ENCODE assay signal across 14 mouse cellular contexts in the genomic region with DNA sequence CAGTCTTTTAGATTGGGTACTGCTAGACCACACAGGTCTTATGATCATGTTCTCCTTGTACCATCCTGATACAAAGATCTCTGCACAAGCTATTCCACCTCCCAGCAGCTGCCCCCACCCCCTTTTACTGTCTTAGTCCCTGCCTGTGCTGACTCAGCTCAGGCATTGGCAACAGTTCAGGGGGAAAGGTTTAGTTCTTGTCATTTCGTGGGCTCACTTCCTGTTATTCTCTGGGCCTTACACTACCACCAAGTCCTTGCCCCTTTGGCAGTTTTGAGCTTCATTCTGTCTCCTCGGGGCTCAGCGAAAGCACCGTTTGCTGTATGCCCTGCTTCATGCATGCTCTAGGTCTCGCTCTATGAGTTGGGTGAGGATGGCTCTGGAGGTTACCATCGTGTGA. TPM values are rescaled to one million over a fixed set of nuclear protein-coding genes. Genes with fewer than 3 reads are reported as not detected.
DNase-seq lines count a peak whose midpoint lies in the region; ATAC-seq and TF ChIP-seq lines count a peak whose summit lies in the region.
"Had no signal": no experiment of that assay in that cellular context is flagged by ENCODE, and none has a peak within 500 bp of the region (broad histone marks: within the 10 kb centered on the region; RNA-seq: fewer than 3 reads in every experiment).

No protein-coding gene starts in this region.

- H3K4me2 ChIP-seq in CH12.LX (ENCODE audit: insufficient read depth, low read depth, poor library complexity, severe bottlenecking): no peak overlapping the region
- H3K4me2 ChIP-seq: intestine, embryonic 15.5 days; limb, embryonic 15.5 days had no signal

- H3K27ac ChIP-seq in CH12.LX (ENCODE audit: insufficient read depth, low read depth): peak overlapping the region; percentile 63
- peak overlapping the region; percentile 92 for H3K27ac ChIP-seq in bone marrow macrophage, adult 2 months (ENCODE audit: insufficient read depth, low read depth, low read length)
- H3K27ac ChIP-seq: intestine, embryonic 15.5 days; limb, embryonic 15.5 days had no signal

- H3K79me2 ChIP-seq in CH12.LX (replicated peaks; ENCODE audit: control insufficient read depth, extremely low read depth, insufficient read depth, poor library complexity, severe bottlenecking): no peaks in the 10 kb centered on the region

- peak overlapping the region; percentile 12; the same call in 1 of the 2 replicates for H3K9ac ChIP-seq in CH12.LX (ENCODE audit: insufficient read depth, low read depth)
- H3K9ac ChIP-seq: intestine, embryonic 15.5 days; limb, embryonic 15.5 days had no signal

- ATAC-seq in megakaryocyte progenitor cell, adult 5-6 weeks (replicated peaks; ENCODE audit: poor library complexity): peak; percentile 94
- ATAC-seq: forebrain, embryonic 16.5 days; intestine, embryonic 15.5 days; lung, postnatal 0 days had no signal

- no peak overlapping the region for H3K4me3 ChIP-seq in CH12.LX (replicated peaks in 1 of 3; ENCODE audit: low read depth in 2 of 3, low read length in 2 of 3, poor library complexity in 1 of 3)
- H3K4me3 ChIP-seq in bone marrow macrophage, adult 2 months (ENCODE audit: insufficient read depth, low read length): no peak overlapping the region
- H3K4me3 ChIP-seq: intestine, embryonic 15.5 days; limb, embryonic 15.5 days had no signal

- no peak for TF ChIP-seq RAD21 in CH12.LX (IDR thresholded peaks at IDR 0.05; ENCODE audit: low read depth, low read length)

- TF ChIP-seq CTCF in CH12.LX (conservative IDR thresholded peaks at IDR 0.05 in 1 of 2, IDR thresholded peaks at IDR 0.05 in 1 of 2; ENCODE audit: low read depth in 2 of 2, low read length in 2 of 2): no peak
- no peak for TF ChIP-seq CTCF in bone marrow macrophage, adult 2 months (IDR thresholded peaks at IDR 0.05; ENCODE audit: low read depth, low read length)

- H3K4me1 ChIP-seq in CH12.LX (ENCODE audit: control insufficient read depth in 1 of 2, insufficient read depth in 2 of 2): peaks cover 19 to 59% of the 10 kb centered on the region in 2 experiments
- peaks cover 32% of the 10 kb centered on the region for H3K4me1 ChIP-seq in bone marrow macrophage, adult 2 months (ENCODE audit: control insufficient read depth, insufficient read depth, low read length)
- H3K4me1 ChIP-seq: intestine, embryonic 15.5 days; limb, embryonic 15.5 days had no signal

- TF ChIP-seq POLR2A in CH12.LX (IDR thresholded peaks at IDR 0.05; ENCODE audit: low read depth, low read length): peak; percentile 45; the same call in 1 of the 2 replicates
- TF ChIP-seq POLR2A in bone marrow macrophage, adult 2 months (IDR thresholded peaks at IDR 0.05; ENCODE audit: borderline replicate concordance, low read depth, low read length): no peak

- no peaks in the 10 kb centered on the region for H3K36me3 ChIP-seq in CH12.LX (replicated peaks in 1 of 2; ENCODE audit: control insufficient read depth in 1 of 2, insufficient read depth in 1 of 2, low read length in 1 of 2)
- H3K36me3 ChIP-seq: intestine, embryonic 15.5 days; limb, embryonic 15.5 days had no signal

- no peaks in the 10 kb centered on the region for H3K9me3 ChIP-seq in CH12.LX (replicated peaks; ENCODE audit: low read length)
- H3K9me3 ChIP-seq: intestine, embryonic 15.5 days; limb, embryonic 15.5 days had no signal

- H3K27me3 ChIP-seq in CH12.LX (replicated peaks): no peaks in the 10 kb centered on the region
- H3K27me3 ChIP-seq: intestine, embryonic 15.5 days; limb, embryonic 15.5 days had no signal

- peak; percentile 58 to 60 for DNase-seq in kidney, postnatal 25 days
- DNase-seq in kidney, postnatal 4 days: no peak
- peak; percentile 68 for DNase-seq in CH12.LX (ENCODE audit: extremely low read depth)
- DNase-seq in layer of hippocampus, postnatal 10 days (ENCODE audit: low spot score in 2 of 2): no peak
- DNase-seq in urinary bladder, adult 18-20 months (ENCODE audit: low spot score in 2 of 2): no peak
- no peak for DNase-seq in lung, postnatal 14 days
- DNase-seq: cerebellum, postnatal 25 days; heart, postnatal 10 days had no signal

- dilution Hi-C loops in CH12.LX (cut with MboI; ENCODE audit: extremely low pct_ligation_motif_present, extremely low pct_unique_long_range_greater_than_20kb, low sequenced_read_pairs): no loop called here

- peak; percentile 77 for TF ChIP-seq EP300 in CH12.LX (IDR thresholded peaks at IDR 0.05; ENCODE audit: low read length)

- in situ Hi-C loops in CH12.LX (cut with MboI; ENCODE audit: low pct_ligation_motif_present, low pct_unique_long_range_greater_than_20kb, low sequenced_read_pairs): loop anchor here (25.0 kb wide), 1 partner anchor 321 kb away; a partner anchor contains a TSS

TF ChIP-seq in CH12.LX, 34 proteins besides CTCF, POLR2A, EP300 and RAD21:
- TF ChIP-seq CHD2 (IDR thresholded peaks at IDR 0.05; ENCODE audit: low read length) (peak; percentile 59; the same call in 1 of the 2 replicates), JUN (IDR thresholded peaks at IDR 0.05; ENCODE audit: insufficient read depth, low read depth, low read length) (no peak), USF2 (conservative IDR thresholded peaks at IDR 0.05; ENCODE audit: low read depth, low read length) (no peak), MEF2A (IDR thresholded peaks at IDR 0.05; ENCODE audit: borderline replicate concordance, low read depth, low read length) (peak; percentile 55; the same call in 1 of the 2 replicates), MAX (IDR thresholded peaks at IDR 0.05; ENCODE audit: low read length) (peak; percentile 50; the same call in 1 of the 2 replicates), IRF4 (IDR thresholded peaks at IDR 0.05; ENCODE audit: low read depth, low read length) (peak; percentile 80), POLR2AphosphoS2 (IDR thresholded peaks at IDR 0.05; ENCODE audit: low read depth, low read length) (0 out of 2 replicates have a peak, but pooled peaks have one; percentile 32), ZKSCAN1 (IDR thresholded peaks at IDR 0.05; ENCODE audit: borderline replicate concordance, low read depth, low read length) (no peak), GABPA (IDR thresholded peaks at IDR 0.05; ENCODE audit: insufficient replicate concordance, low read depth, low read length) (no peak), MYC (IDR thresholded peaks at IDR 0.05; ENCODE audit: low read depth, low read length) (0 out of 2 replicates have a peak, but pooled peaks have one; percentile 34), E2F4 (IDR thresholded peaks at IDR 0.05; ENCODE audit: insufficient replicate concordance, low read depth, low read length) (no peak), BHLHE40 (IDR thresholded peaks at IDR 0.05; ENCODE audit: low read depth, low read length) (peak; percentile 36; the same call in 1 of the 2 replicates), ZNF384 (IDR thresholded peaks at IDR 0.05; ENCODE audit: low read depth, low read length) (no peak), JUND (conservative IDR thresholded peaks at IDR 0.05; ENCODE audit: low read depth, low read length) (0 out of 2 replicates have a peak, but pooled peaks have one; percentile 25), USF1 (IDR thresholded peaks at IDR 0.05; ENCODE audit: low read depth, low read length) (no peak), UBTF (IDR thresholded peaks at IDR 0.05; ENCODE audit: low read depth, low read length) (no peak), TBP (conservative IDR thresholded peaks at IDR 0.05; ENCODE audit: low read depth, low read length) (no peak), MXI1 (IDR thresholded peaks at IDR 0.05; ENCODE audit: low read depth, low read length) (0 out of 2 replicates have a peak, but pooled peaks have one; percentile 22), KAT2A (IDR thresholded peaks at IDR 0.05; ENCODE audit: insufficient replicate concordance, low read length) (no peak), MAFK (IDR thresholded peaks at IDR 0.05; ENCODE audit: insufficient replicate concordance, low read length) (peak; percentile 95), ZC3H11A (IDR thresholded peaks at IDR 0.05; ENCODE audit: low read depth, low read length) (no peak), HCFC1 (IDR thresholded peaks at IDR 0.05; ENCODE audit: low read depth, low read length) (peak; percentile 53), CHD1 (IDR thresholded peaks at IDR 0.05; ENCODE audit: low read depth, low read length) (no peak), SMC3 (IDR thresholded peaks at IDR 0.05; ENCODE audit: low read depth, low read length) (no peak), NRF1 (IDR thresholded peaks at IDR 0.05; ENCODE audit: low read depth, low read length) (no peak), NELFE (IDR thresholded peaks at IDR 0.05; ENCODE audit: low read depth, low read length) (no peak; the same call in 1 of the 2 replicates), RCOR1 (conservative IDR thresholded peaks at IDR 0.05; ENCODE audit: low read depth, low read length) (0 out of 2 replicates have a peak, but pooled peaks have one; percentile 60), ZMIZ1 (IDR thresholded peaks at IDR 0.05; ENCODE audit: low read depth, low read length) (no peak), MAZ (IDR thresholded peaks at IDR 0.05; ENCODE audit: low read depth, low read length) (peak; percentile 67), SIN3A (IDR thresholded peaks at IDR 0.05; ENCODE audit: low read length) (peak; percentile 46), PAX5 (IDR thresholded peaks at IDR 0.05; ENCODE audit: low read length) (no peak), TCF12 (IDR thresholded peaks at IDR 0.05; ENCODE audit: low read depth, low read length) (peak; percentile 44; the same call in 1 of the 2 replicates), ETS1 (conservative IDR thresholded peaks at IDR 0.05; ENCODE audit: low read depth, low read length) (peak; percentile 57), ELF1 (IDR thresholded peaks at IDR 0.05; ENCODE audit: low read depth, low read length) (peak; percentile 67)

RNA-seq across cellular contexts. Expression of a gene that starts 48.4 kb away (rescaled TPM):
- total RNA-seq in CH12.LX (2012; rRNA removed) (191 and 305 TPM in 2 replicates), CH12.LX (2014; rRNA removed) (190 and 212 TPM in 2 replicates)
- polyA plus RNA-seq in CH12.LX (2012; ENCODE audit: insufficient read length, low read depth): 234 and 254 TPM in 2 replicates
- 6,453 and 6,469 TPM in 2 replicates for polyA plus RNA-seq in bone marrow macrophage, adult 2 months (2012; ENCODE audit: insufficient read depth, insufficient read length, missing spikeins)
- 1,237 and 1,336 TPM in 2 replicates for total RNA-seq in megakaryocyte progenitor cell, adult 5-6 weeks (2015)
- 1,026 and 1,067 TPM in 2 replicates for total RNA-seq in megakaryocyte progenitor cell, adult 5-6 weeks (2017)
- 100 to 1,000 TPM; 792 to 848 TPM for total RNA-seq in layer of hippocampus, postnatal 10 days (2021)

Comparison
In these comparisons a context has a peak if more than half of its experiments do, and no peak if none do; other contexts are left out.
1. DNase-seq: peak in kidney, postnatal 25 days (2 of 2) and CH12.LX (single experiment); none in kidney, postnatal 4 days (0 of 2), layer of hippocampus, postnatal 10 days (0 of 2), urinary bladder, adult 18-20 months (0 of 2) and lung, postnatal 14 days (single experiment).